Mouse (Mus musculus) testis, postnatal 10 days (tissue): Measurements from ENCODE around the gene Rnf5.

Experiments used
- DNase-seq: peaks from one replicate; pipeline ENCODE4 v3.0.0; 2021; ENCODE audit warnings: low spot score

Gene Rnf5

DNA sequence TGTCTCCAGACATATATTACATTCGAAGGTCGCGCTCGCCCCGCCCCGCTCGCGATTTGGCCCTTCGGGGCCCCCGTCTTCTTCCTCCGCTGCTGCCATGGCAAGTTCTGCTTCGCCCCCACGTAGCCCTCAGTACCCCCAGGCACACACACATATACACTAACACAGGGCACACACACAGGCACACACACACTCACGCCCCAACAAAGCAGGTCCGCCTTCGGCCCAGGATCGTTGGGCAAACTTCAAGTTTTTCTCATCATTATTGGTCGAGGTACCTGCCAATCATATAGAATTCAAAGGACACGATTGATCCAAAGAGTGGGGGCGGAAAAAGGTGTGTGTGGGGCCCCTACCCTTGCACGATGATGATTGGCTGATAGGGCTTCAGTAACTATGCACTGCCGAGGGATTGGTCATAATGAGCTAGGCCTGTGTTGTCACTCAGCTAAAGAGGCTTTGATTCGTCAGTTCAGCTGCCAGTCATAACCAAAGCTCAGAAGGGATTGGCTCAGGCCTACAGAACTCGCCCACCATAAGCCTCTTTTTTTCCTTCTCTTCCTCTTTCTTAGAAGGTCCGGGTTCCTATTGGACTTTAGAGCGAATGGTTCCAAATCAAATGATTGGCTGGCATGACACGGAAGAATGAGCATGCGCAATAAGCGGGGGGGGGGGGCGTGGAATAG, at the start of gene Rnf5:
Rnf5 (minus strand) TSS at position 316 of the 686 bp plus-strand sequence.
- DNase-seq = peak; percentile 98

GRCm38 (mm10) chr17:34652985-34653384, 49.5 kb upstream of the Rnf5 start:
- peak; percentile 40 for DNase-seq

DNA sequence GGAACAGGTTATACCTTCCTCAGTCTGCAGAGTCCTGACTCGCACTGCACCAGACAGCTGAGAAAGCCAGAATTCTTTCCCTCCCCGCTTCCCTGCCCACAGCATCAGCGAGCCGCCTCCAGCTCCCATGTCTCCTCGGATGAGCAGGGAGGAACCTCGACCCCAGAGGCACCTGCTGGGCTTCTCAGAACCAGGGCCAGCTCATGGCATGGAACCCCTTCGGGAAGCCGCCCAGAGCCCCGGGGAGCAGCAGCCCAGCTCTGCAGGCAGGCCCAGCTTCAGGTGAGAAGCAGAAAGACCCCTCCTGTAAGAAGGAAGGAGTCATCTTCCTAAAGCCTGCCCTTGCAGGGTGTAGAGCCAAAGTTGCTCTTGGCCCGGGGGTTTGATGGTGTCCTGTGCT, 49.1 kb upstream of the Rnf5 start:
- DNase-seq = peak; percentile 44

GRCm38 (mm10) chr17:34651507-34652221, 48.2 kb upstream of the Rnf5 start:
- peak; percentile 77 for DNase-seq

- no peak for DNase-seq
Measured at GRCm38 (mm10) chr17:34650781-34651180, 47.3 kb upstream of the Rnf5 start.

DNA sequence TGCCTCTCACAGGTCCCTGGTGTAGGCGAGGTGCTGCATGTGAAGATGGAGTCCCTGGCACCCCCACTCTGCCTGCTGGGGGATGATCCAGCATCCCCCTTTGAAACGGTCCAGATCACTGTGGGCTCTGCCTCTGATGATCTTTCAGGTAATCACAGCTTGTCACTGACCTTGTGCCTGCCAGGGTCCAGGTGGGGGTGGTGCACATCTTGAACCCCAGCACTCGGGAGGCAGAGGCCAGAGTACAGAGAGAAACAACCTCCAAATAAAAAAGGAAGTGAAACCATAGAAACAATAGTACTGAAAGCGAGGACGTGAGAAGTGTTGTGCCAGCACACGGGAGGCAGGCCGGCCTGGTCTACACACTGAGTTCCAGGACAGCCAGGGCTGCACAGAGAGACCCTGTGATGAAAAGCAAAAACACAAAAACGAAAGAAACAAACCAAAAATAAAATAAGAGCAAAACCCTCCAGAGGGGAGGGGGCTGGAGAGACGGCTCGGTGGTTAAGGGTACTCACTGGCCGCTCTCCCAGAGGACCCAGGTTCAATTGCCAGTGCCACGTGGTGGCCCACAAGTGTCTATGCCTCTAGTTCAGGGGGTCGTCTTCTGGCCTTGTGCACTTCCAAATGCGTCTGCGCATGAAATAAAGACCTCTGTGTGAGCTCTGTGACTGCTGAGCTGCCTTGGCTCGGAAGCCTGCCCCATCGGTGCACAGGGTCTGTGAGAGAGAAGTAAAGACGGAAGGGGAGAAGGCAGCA, 45.8 kb upstream of the Rnf5 start:
- DNase-seq = no peak

DNA sequence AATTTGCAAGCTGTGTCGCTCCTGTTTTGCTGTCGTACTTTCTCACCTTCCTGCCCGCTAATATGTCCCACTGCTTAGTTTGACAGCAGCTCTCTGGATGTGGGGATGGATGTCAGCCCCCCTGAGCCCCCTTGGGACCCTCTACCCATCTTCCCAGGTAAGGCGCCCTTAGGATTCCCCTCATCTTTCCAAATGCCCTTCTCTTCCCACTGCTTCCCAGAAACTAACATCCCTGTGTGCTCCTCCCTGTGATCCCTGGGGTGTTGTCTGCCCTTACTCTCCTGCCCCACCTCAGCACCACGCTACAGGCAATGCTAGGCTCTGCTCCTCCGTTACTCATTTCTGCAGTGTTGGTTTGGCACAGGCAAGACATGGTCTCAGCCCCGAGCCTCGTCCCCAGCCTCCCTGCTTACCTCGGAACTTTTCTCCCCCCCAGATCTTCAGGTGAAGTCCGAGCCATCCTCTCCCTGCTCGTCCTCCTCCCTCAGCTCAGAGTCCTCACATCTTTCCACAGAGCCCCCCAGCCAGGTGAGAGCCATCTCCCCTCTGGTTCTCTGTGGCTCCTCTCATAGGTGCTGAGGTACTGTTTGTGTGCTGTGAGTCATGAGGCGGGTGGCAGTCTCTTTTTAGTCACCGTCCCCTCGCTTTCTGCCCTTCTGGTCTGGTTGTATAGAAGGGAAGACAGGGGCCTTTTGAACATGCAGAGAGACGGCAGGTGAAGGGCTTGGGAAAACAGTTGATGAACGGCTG, 44.8 kb upstream of the Rnf5 start:
- no peak for DNase-seq

GRCm38 (mm10) chr17:34646906-34647787, 43.7 kb upstream of the Rnf5 start, which contains the start of gene Atf6b:
TSS of gene Atf6b (plus strand) at chr17:34647146.
- peak; percentile 89 for DNase-seq

DNA sequence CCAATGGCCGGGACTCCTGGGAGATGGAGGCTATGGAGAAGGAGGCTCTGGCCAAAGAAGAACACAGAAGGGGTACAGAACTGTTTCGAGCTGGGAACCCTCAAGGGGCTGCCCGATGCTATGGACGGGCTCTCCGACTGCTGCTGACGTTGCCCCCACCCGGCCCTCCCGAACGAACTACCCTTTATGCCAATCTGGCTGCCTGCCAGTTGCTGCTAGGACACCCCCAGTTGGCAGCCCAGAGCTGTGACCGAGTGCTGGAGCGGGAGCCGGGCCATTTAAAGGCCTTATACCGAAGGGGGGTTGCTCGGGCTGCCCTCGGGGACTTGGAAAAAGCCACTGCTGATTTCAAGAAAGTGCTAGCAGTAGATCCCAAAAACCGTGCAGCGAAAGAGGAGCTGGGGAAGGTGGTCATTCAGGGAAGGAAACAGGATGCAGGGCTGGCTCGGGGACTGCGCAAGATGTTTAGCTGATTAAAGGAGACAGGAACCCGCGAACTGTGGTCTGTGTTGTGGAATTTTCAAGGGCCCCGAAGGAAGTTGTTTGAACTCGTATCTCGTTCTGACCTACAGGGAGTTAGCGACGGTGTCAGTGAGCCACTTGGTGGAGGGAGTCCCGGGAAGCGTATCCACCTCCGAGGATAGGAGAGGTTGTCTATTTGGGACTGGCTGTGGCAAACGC, 42.5 kb upstream of the Rnf5 start:
- peak; percentile 67 for DNase-seq

DNA sequence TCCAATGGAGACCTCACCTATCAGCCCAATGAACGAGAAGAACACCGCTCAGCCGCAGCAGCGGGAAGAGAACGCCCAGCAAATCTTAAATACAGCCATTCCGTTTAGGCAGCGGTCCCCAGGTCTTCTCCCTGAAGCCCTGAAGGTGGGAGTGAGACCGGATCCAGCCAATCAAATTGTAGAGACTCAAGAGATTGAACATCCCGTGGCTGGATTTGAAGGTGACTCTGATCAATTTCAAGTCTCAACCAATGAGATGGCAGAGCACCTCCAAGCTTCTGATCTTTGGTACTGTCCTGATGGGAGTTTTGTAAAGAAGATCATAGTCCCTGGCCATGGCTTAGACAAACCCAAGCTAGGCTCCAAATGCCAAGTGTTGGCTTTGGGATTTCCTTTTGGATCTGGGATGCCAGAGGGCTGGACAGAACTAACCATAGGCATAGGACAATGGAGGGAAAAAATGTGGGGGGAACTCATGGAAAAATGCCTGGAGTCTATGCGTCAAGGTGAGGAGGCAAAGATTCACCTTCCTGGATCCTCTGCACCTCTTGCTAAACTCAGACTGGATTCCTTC, 41.9 kb upstream of the Rnf5 start:
- DNase-seq = no peak

DNA sequence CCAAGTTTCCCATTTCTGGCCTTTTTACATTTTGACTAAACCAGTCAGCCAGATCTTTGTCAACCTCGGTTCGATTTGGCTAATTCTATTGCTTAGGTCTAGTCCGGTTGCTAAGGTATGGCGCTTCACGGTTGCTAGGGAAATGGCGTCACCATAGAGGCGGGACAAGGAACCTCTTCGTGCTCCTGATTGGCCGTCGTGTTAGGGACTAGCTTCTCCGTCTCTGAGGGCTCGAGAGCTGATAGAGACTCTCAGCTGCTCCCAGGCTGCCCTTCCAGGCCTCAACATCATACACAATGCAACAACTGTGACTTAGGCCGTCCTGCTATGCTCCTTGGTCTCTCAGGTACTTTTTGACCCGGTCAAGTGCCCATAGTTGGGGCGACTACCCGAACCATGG, 41.1 kb upstream of the Rnf5 start, which contains the start of gene Fkbpl:
Fkbpl (plus strand) TSS at position 157 of the 400 bp plus-strand sequence.
- peak; percentile 94 for DNase-seq

GRCm38 (mm10) chr17:34643944-34644343, 40.5 kb upstream of the Rnf5 start:
- DNase-seq = no peak

GRCm38 (mm10) chr17:34643379-34643778, 39.9 kb upstream of the Rnf5 start:
- DNase-seq = no peak

DNA sequence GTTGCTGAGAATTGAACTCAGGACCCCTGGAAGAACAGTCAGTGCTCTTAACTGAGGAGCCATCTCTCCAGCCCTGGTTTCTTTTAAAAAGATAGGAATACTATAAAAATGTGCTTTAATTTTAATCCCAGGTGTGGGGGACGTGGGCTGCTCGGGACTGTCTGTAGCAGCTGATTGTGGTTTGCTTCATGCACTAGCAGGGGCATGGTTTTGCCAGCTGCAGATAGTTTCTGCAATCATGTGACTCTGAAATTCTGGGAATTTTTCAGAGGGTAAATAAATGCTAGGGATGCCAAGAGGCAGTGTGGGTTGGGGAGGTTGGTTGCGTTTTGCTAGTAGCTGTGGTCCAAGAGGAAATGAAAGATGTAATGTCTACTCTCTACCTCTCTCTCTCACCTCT, 38.5 kb upstream of the Rnf5 start:
- DNase-seq = no peak

DNA sequence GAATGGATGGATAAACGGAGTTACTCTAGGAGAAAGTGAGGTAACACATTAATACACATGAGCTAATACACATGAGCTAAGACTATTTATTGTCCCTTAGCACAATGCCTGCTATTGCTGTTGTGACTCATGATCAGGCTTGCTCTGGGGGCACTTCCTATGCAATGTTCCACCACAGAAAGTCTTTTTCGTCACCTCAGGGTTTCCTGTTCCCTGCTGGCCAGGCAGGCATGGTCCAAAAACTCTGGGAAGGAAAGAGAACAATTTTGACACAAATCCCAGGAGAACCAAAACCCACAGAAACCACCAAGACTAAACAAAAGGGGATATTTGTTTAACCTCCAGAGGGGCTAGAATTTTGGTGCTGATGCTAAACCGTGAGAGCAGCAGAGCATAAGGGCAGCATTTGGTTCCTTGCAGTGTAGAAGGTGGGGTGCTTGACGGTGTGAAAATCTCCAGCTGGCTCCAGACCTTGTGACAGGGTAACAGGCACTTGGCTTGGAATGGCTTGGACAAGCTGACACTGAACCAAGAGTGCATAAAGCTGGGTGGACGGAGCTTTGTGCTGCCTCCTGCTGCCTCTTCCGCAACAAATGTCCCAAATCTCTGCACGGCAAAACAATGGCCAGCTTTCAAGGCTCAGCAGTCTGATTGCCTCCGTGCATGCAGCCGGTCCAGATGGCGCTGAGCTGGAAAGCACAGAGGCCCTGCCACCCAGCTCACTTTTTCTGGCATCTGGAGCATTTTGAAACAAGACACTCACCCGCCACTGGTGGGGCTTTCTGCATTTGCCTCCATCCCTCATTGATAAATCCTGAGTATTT, 37.5 kb upstream of the Rnf5 start:
- no peak for DNase-seq

DNA sequence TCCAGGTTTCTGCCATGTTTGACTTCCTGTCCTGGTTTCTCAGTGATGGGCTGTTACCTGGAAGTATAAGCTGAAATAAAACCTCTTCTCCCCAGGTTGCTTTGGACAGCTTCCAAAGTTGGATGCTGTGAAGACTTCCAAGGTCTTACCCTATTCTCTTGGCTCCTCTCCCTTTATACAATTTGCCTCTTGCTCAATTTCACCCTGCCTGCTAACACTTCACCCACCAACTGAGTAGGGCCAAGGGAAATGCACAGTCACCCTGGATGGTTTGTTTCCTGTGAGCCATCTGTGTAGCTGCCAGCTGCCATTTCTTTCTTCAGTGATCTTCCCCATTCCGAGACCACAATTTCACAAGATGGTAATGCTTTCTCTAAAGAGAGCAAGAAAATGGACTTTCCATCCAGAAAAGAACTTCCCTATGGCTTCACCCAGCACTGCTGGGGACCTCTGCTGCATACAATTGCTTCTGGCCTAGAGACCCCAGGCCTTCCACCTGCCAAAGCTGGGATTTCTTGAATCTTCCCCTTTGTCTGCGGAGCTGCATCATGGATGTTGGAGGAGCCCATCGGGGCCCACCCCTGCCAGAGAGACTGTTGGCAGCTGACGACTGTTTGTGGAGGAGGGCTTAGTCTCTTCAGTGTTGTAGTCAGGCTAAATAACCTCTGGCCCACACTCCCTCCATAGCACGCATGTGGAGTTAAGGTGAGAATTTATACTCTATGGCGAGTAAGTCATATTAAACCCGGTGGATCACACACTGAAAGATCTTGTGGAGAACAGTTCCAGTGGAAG, 36.2 kb upstream of the Rnf5 start:
- no peak for DNase-seq

DNA sequence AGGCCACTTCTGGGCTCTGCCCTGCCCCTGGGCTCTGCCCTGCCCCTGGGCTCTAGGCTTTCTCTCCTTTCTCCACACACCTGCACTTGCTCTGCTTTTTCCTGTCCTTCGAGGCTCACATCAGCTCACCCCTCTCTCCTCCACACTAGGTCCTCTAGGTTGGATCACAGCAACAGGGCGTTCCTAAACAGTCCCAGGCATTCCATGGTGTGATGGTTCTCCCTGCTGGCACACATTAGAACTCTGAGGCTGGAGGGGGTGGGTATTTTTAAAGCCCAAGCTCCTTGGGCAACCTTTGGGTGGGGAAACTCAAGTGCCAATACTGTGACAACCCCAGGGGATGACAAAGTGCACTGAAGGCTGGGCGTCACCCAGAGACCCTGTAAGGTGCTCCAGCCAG, 34.0 kb upstream of the Rnf5 start:
- DNase-seq = no peak

- DNase-seq = no peak
Measured at GRCm38 (mm10) chr17:34635671-34636070, 32.2 kb upstream of the Rnf5 start.
